Mouse (Mus musculus): ENCODE measurements at regions not wholly inside any gene's neighbourhood (a gene's known extent, or its start where the extent isn't known, plus 50 kb on each side); places are given as distances from the start of the nearest gene placed in this dataset.

- intact Hi-C loops (cut with DNase I): no loop called here
- no peak for DNase-seq (ENCODE audit: low spot score)
These were observed 1062.8 kb upstream of the Acvr2a start for GRCm38 (mm10) chr2:47750997-47751623.

GRCm38 (mm10) chr2:47755716-47756115 lies 1058.2 kb upstream of the Acvr2a start:
- DNase-seq (ENCODE audit: low spot score): no peak
- intact Hi-C loops (cut with DNase I): no loop called here

- DNase-seq (ENCODE audit: low spot score): no peak
- intact Hi-C loops (cut with DNase I): no loop called here
These were observed 1057.7 kb upstream of the Acvr2a start for GRCm38 (mm10) chr2:47756248-47756647.

GRCm38 (mm10) chr2:47775766-47776165 lies 1038.1 kb upstream of the Acvr2a start:
- DNase-seq (ENCODE audit: low spot score): no peak
- intact Hi-C loops (cut with DNase I): no loop called here

GRCm38 (mm10) chr2:47776965-47777364 lies 1036.9 kb upstream of the Acvr2a start:
- intact Hi-C loops (cut with DNase I): no loop called here
- DNase-seq (ENCODE audit: low spot score): no peak

- no peak for DNase-seq (ENCODE audit: low spot score)
- intact Hi-C loops (cut with DNase I): loop anchor here (10.0 kb wide), 1 partner anchor 1099 kb away; no protein-coding TSS in a partner anchor
These were observed 1028.1 kb upstream of the Acvr2a start for GRCm38 (mm10) chr2:47785848-47786247.

GRCm38 (mm10) chr2:47822746-47823271 lies 991.1 kb upstream of the Acvr2a start:
- intact Hi-C loops (cut with DNase I): no loop called here
- no peak for DNase-seq (ENCODE audit: low spot score)

GRCm38 (mm10) chr2:47832493-47832892 lies 981.4 kb upstream of the Acvr2a start:
- DNase-seq (ENCODE audit: low spot score): no peak
- intact Hi-C loops (cut with DNase I): no loop called here

GRCm38 (mm10) chr2:47833517-47833916 lies 980.4 kb upstream of the Acvr2a start:
- intact Hi-C loops (cut with DNase I): no loop called here

GRCm38 (mm10) chr2:47834055-47834799 lies 979.7 kb upstream of the Acvr2a start:
- no peak for DNase-seq (ENCODE audit: low spot score)
- intact Hi-C loops (cut with DNase I): no loop called here

More at GRCm38 (mm10) chr2:47833517-47833916, 980.4 kb upstream of the Acvr2a start:
- DNase-seq (ENCODE audit: low spot score): no peak

GRCm38 (mm10) chr2:47857229-47857628 lies 956.7 kb upstream of the Acvr2a start:
- no peak for DNase-seq (ENCODE audit: low spot score)
- intact Hi-C loops (cut with DNase I): no loop called here

GRCm38 (mm10) chr2:47862446-47862845 lies 951.5 kb upstream of the Acvr2a start:
- no peak for DNase-seq (ENCODE audit: low spot score)
- intact Hi-C loops (cut with DNase I): no loop called here

GRCm38 (mm10) chr2:47878002-47878401 lies 935.9 kb upstream of the Acvr2a start:
- intact Hi-C loops (cut with DNase I): no loop called here
- no peak for DNase-seq (ENCODE audit: low spot score)

GRCm38 (mm10) chr2:47879071-47879470 lies 934.8 kb upstream of the Acvr2a start:
- no peak for DNase-seq (ENCODE audit: low spot score)
- intact Hi-C loops (cut with DNase I): no loop called here

- intact Hi-C loops (cut with DNase I): no loop called here
- DNase-seq (ENCODE audit: low spot score): no peak
These were observed 934.1 kb upstream of the Acvr2a start for GRCm38 (mm10) chr2:47879796-47880195.

- intact Hi-C loops (cut with DNase I): no loop called here
- no peak for DNase-seq (ENCODE audit: low spot score)
These were observed 925.7 kb upstream of the Acvr2a start for GRCm38 (mm10) chr2:47888166-47888565.

GRCm38 (mm10) chr2:47891366-47891765 lies 922.5 kb upstream of the Acvr2a start:
- intact Hi-C loops (cut with DNase I): no loop called here

GRCm38 (mm10) chr2:47892879-47893278 lies 921.0 kb upstream of the Acvr2a start:
- intact Hi-C loops (cut with DNase I): no loop called here
- DNase-seq (ENCODE audit: low spot score): no peak

More at GRCm38 (mm10) chr2:47891366-47891765, 922.5 kb upstream of the Acvr2a start:
- DNase-seq (ENCODE audit: low spot score): no peak

- no peak for DNase-seq (ENCODE audit: low spot score)
- intact Hi-C loops (cut with DNase I): no loop called here
These were observed 919.1 kb upstream of the Acvr2a start for GRCm38 (mm10) chr2:47894806-47895205.

GRCm38 (mm10) chr2:47914270-47914669 lies 899.6 kb upstream of the Acvr2a start:
- no peak for DNase-seq (ENCODE audit: low spot score)
- intact Hi-C loops (cut with DNase I): no loop called here

- DNase-seq (ENCODE audit: low spot score): no peak
- intact Hi-C loops (cut with DNase I): no loop called here
These were observed 898.9 kb upstream of the Acvr2a start for GRCm38 (mm10) chr2:47914986-47915485.

Data from heart, postnatal 25 days (tissue).